Mouse (Mus musculus) brown adipose tissue, adult 24 weeks (tissue): ENCODE data around the gene Trmt10c. TPM values are rescaled to one million over a fixed set of nuclear protein-coding genes. Genes with fewer than 3 reads are reported as not detected.

Source experiments
- H3K27ac ChIP-seq: fragments of 200-500 bp; replicated peaks from 2 replicates; pipeline ENCODE4 v1.5.1; 2012; ENCODE audit warnings: low read depth, mild to moderate bottlenecking, low read length
- H3K4me1 ChIP-seq: fragments of 200-500 bp; 2 replicates; pipeline ENCODE4 v1.6.1; 2012; ENCODE audit warnings: low read length, mixed read lengths; ENCODE audit not compliant: control insufficient read depth, insufficient read depth, insufficient read length
- H3K4me3 ChIP-seq: fragments of 200-500 bp; 2 replicates; pipeline ENCODE4 v1.5.1; 2012; ENCODE audit warnings: low read depth, mild to moderate bottlenecking, low read length, moderate library complexity; ENCODE audit not compliant: insufficient read depth
- polyA plus RNA-seq: library from polyadenylated mRNA; stranded (reverse); fragments of >200 nt; gene quantifications from 2 replicates; pipeline ENCODE4 v1.2.4, GENCODE M21; 2012; ENCODE audit not compliant: missing spikeins, insufficient read depth, insufficient read length

Trmt10c gene
- polyA plus RNA-seq, 1 experiment, result 25.4 TPM

DNA sequence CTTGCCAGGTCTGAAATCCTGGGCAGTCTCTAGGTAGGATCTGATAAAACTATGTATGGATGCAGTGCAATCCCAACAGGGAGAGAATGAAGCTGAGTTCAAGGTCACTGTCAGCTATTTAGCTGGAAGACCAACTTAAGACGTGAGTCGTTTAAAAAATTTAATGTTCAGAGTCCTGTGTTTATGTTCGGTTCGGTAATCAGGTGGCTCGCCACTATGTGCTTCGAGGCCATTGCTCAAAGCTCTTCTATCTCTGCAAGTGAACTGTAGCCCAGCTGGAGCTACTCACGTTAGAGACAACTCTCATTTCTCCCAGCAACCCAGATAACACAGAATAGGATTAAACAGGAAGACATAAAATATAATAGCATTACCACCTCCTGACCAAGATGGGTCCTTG is 23.5 kb downstream of the Trmt10c start:
- no peaks in the 10 kb centered on the region for H3K4me1 ChIP-seq
- H3K27ac ChIP-seq, result no peak overlapping the region
- no peak overlapping the region for H3K4me3 ChIP-seq

DNA sequence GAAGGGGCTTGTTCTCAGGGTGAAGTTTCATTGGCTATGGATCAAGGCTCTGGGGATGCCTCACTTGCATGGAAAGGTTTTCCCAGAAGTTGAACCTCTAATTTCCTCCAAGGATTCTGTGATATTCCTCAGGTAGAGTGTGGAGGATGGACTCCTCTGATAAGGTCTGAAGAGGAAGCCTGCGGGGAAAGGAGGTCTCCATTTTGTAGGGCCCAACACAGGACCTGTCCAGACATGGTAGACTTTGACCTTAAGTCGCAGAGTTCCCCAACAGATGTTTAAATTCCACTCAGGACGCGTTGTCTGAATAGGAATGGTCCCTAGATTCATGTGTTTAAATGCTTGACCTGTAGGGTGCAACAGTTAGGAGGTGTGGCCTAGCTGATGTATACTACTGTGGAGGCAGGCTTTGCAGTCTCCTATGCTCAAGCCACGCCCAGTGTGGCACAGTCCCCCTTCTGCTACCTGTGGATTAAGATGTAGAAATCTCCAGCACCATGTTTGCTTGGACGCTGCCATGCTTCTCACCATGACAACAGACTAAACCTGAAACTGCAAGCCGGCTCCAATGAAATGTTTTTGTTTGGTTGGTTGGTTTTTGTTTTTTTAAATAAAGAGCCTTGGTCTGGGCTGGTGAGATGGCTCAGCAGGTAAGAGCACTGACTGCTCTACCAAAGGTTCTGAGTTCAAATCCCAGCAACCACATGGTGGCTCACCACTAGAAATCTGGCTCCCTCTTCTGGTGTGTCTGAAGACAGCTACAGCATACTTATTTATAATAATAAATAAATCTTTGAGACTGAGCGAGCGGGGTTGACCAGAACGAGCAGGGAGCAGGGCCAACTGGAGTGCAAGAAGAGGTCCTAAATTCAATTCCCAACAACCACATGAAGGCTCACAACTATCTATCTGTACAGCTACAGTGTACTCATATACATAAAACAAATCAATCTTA is 24.6 kb downstream of the Trmt10c start:
- Histone ChIP-seq H3K4me3 (no peak overlapping the region), H3K4me1 (no peaks in the 10 kb centered on the region), H3K27ac (no peak overlapping the region)

DNA sequence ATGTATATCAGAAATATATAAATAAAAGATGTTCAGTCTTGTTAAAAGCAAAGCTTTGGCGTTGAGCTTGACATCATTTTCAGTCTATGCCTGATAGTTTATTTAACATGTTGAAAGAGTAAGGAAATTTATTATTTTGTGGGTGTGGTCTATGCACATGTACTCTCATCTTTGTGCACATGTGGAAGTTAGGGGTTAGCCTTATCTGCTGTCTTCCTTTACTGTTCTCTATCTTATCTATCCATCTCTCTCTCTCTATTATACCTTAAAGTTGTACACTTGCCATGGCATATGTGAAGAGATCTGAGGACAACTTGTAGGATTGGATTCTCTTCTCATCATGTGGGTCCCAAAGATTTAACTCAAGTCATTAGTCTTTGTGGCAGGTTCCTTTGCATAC is 28.8 kb downstream of the Trmt10c start:
- Histone ChIP-seq H3K4me3 (no peak overlapping the region), H3K4me1 (no peaks in the 10 kb centered on the region)

DNA sequence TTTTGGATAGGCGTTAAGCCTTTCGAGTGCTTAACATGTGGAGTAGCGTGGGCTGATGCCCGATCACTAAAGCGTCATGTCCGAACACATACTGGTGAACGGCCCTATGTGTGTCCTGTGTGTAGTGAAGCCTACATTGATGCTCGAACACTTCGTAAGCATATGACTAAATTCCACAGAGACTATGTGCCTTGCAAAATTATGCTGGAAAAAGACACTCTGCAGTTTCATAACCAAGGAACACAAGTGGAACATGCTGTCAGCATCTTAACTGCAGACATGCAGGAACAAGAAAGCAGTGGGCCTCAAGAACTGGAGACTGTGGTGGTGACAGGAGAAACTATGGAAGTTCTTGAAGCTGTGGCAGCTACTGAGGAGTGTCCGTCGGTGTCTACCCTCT is 30.8 kb downstream of the Trmt10c start:
- no peaks in the 10 kb centered on the region for H3K4me1 ChIP-seq
- no peak overlapping the region for H3K4me3 ChIP-seq
- H3K27ac ChIP-seq, result no peak overlapping the region

More for the DNA sequence above, 28.8 kb downstream of the Trmt10c start:
- no peak overlapping the region for H3K27ac ChIP-seq

DNA sequence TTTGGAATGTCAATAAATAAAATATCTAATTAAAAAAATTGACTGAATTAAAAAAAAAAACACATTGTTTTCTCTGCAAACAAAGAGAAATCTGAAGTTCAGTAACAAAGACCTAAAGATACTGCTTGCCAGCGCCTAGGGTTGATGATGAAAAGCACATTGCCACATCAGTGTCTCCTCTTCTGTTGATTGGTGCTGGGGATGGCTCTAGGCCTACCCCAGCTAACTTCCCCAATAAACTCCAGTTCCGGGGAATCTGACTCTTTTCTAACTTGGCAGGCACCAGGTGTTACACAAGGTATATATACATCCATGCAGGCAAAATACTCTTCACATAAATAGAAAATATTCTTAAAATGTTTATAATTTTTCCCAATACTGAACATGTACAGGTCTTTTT is 43.4 kb downstream of the Trmt10c start:
- H3K4me3 ChIP-seq, result no peak overlapping the region
- no peak overlapping the region for H3K27ac ChIP-seq
- H3K4me1 ChIP-seq, result no peaks in the 10 kb centered on the region

DNA sequence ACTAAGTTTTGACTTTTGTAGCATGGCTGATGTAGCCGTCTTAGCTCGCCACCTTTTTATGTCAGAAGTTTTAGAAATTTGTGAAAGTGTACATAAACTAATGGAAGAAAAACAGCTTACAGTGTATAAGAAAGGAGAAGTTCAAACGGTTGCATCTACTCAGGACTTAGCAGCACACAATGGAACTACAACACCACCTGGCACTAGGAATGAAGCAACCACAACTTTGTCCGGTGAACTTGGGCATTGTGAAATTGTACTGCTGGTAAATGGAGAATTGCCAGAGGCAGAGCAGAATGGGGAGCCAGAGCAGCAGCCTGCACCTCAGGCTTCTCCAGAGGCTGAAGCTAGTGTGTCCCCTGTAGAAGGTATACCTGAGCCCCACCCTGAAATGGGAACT is 47.3 kb downstream of the Trmt10c start:
- Histone ChIP-seq H3K4me3 (no peak overlapping the region), H3K27ac (no peak overlapping the region), H3K4me1 (no peaks in the 10 kb centered on the region)

DNA sequence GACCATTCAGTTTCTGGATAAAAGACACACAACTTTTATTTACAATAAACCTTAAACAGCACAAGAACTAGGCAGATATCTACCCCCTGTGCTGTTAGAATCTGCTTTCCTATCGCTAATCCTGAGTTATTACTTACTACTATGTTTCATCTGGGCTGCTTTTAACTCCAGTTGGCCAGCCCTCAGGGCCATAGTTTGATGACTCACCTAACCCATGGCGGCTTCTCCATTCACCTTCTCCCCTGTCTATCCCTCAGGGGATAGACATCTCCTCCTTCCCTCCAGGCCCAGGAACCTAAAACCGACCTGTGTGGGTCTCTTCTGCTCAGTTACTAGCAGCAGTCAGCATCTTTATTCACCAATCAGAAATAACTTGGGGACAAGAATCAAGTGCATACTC is 51.6 kb downstream of the Trmt10c start:
- H3K4me3 ChIP-seq, result no peak overlapping the region
- no peaks in the 10 kb centered on the region for H3K4me1 ChIP-seq
- H3K27ac ChIP-seq, result no peak overlapping the region

Other genes starting within 250 kb of the Trmt10c start
- gene Nfkbiz, start 198.9 kb downstream of the Trmt10c start, polyA plus RNA-seq, result 4.2 and 6.9 TPM in 2 replicates
- gene Nxpe3, start 142.5 kb downstream of the Trmt10c start, polyA plus RNA-seq, result 0.17 TPM in 1 of 2 replicates, not detected in the other
- 1.4 and 2.0 TPM in 2 replicates for gene Cep97, start 103.0 kb downstream of the Trmt10c start, polyA plus RNA-seq
- 743 and 883 TPM in 2 replicates for gene Rpl24, start 71.5 kb downstream of the Trmt10c start, polyA plus RNA-seq
- 6.5 and 7.2 TPM in 2 replicates for gene Zbtb11, start 63.9 kb downstream of the Trmt10c start, polyA plus RNA-seq
- gene Pcnp, start 8.1 kb downstream of the Trmt10c start, polyA plus RNA-seq, result 76.0 and 80.9 TPM in 2 replicates
- 12.2 and 13.9 TPM in 2 replicates for gene Senp7, start 10.5 kb upstream of the Trmt10c start, polyA plus RNA-seq
- 1.3 TPM in 1 of 2 replicates, not detected in the other for gene Impg2, start 166.5 kb upstream of the Trmt10c start, polyA plus RNA-seq